Mouse (Mus musculus): ENCODE results near the gene Nudt15. TPM values are rescaled to one million over a fixed set of nuclear protein-coding genes. Genes with fewer than 3 reads are reported as not detected.
A peak's percentile ranks its signal among the peaks of the same experiment; 100 is the strongest.

Nudt15 gene
- polyA plus RNA-seq, 1 experiment = 1.7 TPM

DNA sequence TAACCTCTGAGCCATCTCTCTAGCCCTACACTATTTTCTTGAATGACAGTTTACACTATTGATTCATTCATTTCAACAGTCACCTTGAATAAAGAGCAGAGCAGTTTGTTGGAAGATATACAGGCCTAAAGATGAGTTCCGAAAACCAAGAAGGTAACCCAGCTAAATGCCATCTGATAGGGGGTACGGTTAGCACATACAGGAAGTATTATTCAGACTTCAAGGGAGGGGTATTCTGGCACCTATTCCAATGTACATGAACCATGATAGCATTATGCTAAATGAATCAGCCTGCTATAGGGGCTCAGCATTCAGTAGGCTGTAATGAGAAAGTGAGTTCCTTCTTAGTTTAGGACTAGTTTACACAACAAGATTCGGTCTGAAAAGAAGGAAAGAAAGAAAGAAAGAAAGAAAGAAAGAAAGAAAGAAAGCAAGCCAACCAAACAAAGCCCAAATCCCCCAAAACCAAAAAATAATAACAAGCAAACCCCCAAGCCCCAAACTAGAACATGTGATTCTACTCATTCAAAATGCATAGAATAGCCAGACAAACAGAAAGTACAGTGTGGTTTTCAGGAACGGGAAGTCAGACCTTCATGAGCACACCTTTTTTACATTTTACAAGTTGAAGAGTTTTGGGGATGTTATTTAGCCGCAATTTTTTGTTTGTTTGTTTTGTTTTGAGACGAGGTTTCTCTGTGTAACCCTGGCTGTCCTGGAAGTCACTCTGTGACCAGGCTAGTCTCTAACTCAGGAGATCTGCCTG is 39.2 kb downstream of the Nudt15 start:
- H3K4me3 ChIP-seq (ENCODE audit: control insufficient read depth, low read depth, low read length) = no peak overlapping the region

DNA sequence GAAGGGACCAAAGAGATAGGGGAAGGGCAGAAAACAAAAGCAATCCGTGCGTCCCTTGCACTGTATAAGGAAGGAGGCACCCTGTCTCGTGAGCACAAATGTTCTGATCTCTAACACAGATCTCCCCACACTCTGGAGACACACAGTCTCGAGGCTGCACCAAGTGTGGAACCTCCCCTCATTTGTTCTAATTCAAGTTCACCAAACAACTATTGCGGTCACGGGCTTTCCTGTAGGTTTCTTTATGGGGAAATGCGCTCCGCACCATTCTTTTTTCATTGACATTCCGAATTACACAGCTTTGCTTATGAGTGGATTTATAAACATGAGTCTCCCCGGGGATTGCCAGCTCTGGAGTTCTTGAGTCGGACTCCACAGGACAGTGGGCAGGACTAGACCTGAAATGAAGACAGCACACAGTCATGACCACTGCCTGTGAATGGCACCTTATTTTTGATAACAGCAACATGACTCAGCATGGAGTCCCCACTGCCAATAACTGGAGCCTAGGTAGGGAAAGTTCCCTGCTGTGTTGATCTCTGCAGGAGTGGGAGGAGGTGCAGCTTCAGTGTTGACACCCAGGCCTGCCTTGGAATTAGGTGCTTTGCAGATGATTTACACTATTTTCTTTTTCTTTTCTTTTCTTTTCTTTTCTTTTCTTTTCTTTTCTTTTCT is 40.2 kb downstream of the Nudt15 start:
- Histone ChIP-seq H3K4me3 (ENCODE audit: control insufficient read depth, low read depth, low read length) (peak overlapping the region; percentile 43), H3K27ac (ENCODE audit: control insufficient read depth, insufficient read depth, low read depth, low read length) (peak overlapping the region; percentile 12; the same call in 1 of the 2 replicates)
- TF ChIP-seq POLR2A (IDR thresholded peaks at IDR 0.05; ENCODE audit: control insufficient read depth, low read depth, low read length) = no peak
- no peak for TF ChIP-seq CTCF (IDR thresholded peaks at IDR 0.05; ENCODE audit: control insufficient read depth, insufficient read depth, insufficient replicate concordance, low read depth, low read length)

More for the DNA sequence above, 39.2 kb downstream of the Nudt15 start:
- TF ChIP-seq POLR2A (IDR thresholded peaks at IDR 0.05; ENCODE audit: control insufficient read depth, low read depth, low read length) (no peak), CTCF (IDR thresholded peaks at IDR 0.05; ENCODE audit: control insufficient read depth, insufficient read depth, insufficient replicate concordance, low read depth, low read length) (no peak)
- H3K4me1 ChIP-seq (ENCODE audit: control insufficient read depth, insufficient read depth, low read length) = peaks cover 15% of the 10 kb centered on the region
- H3K27ac ChIP-seq (ENCODE audit: control insufficient read depth, insufficient read depth, low read depth, low read length) = no peak overlapping the region
- no peaks in the 10 kb centered on the region for H3K27me3 ChIP-seq (ENCODE audit: control insufficient read depth, insufficient read depth, low read length)
- H3K36me3 ChIP-seq (ENCODE audit: control insufficient read depth, insufficient read depth, low read length) = no peaks in the 10 kb centered on the region; the same call in 1 of the 2 replicates

DNA sequence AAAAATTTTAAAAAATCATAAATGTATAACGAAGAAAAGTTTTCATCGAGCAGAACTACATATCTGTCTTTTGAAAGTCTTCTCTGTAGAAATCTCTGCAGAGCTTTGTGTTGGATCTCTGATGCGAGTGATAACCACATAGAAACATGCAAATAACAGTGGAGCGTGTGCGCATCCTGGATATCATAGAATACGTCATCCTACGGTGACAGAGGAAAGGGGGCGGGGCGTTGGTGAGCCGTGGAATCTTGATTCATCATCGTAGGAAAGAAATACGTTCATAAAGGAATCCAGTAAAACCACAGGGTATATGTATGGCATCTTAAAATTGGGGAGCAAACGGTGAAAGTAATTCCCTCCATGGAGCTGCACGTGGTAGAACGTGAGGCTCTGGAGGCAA is 40.8 kb downstream of the Nudt15 start:
- TF ChIP-seq POLR2A (IDR thresholded peaks at IDR 0.05; ENCODE audit: control insufficient read depth, low read depth, low read length) (no peak), CTCF (IDR thresholded peaks at IDR 0.05; ENCODE audit: control insufficient read depth, insufficient read depth, insufficient replicate concordance, low read depth, low read length) (no peak)
- Histone ChIP-seq H3K4me1 (ENCODE audit: control insufficient read depth, insufficient read depth, low read length) (peaks cover 13% of the 10 kb centered on the region), H3K27ac (ENCODE audit: control insufficient read depth, insufficient read depth, low read depth, low read length) (no peak overlapping the region), H3K27me3 (ENCODE audit: control insufficient read depth, insufficient read depth, low read length) (no peaks in the 10 kb centered on the region), H3K36me3 (ENCODE audit: control insufficient read depth, insufficient read depth, low read length) (no peaks in the 10 kb centered on the region; the same call in 1 of the 2 replicates), H3K4me3 (ENCODE audit: control insufficient read depth, low read depth, low read length) (no peak overlapping the region)

More for the DNA sequence above, 40.2 kb downstream of the Nudt15 start:
- Histone ChIP-seq H3K36me3 (ENCODE audit: control insufficient read depth, insufficient read depth, low read length) (no peaks in the 10 kb centered on the region; the same call in 1 of the 2 replicates), H3K4me1 (ENCODE audit: control insufficient read depth, insufficient read depth, low read length) (peaks cover 15% of the 10 kb centered on the region), H3K27me3 (ENCODE audit: control insufficient read depth, insufficient read depth, low read length) (no peaks in the 10 kb centered on the region)

DNA sequence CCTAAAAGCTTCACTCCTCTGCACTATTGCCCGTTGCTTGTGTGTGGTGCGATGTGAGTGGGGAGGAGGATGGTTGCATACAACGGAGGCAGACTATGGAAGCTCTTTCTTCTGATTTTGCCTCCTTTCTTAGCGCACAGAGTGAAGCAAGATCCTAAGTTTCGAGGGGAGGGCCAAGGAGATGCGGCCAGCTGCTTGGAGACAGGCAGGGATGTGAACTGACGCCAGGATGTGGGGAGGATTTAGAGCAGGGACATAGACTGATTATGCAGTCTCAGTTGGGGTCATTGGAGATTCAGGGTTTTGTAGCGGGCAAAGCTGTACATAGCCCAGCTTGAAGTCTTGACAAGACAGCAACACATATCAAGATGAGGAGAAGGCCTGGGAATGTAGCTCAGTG is 41.8 kb downstream of the Nudt15 start:
- Histone ChIP-seq H3K4me3 (ENCODE audit: control insufficient read depth, low read depth, low read length) (no peak overlapping the region), H3K4me1 (ENCODE audit: control insufficient read depth, insufficient read depth, low read length) (peaks cover 13% of the 10 kb centered on the region), H3K27me3 (ENCODE audit: control insufficient read depth, insufficient read depth, low read length) (no peaks in the 10 kb centered on the region), H3K27ac (ENCODE audit: control insufficient read depth, insufficient read depth, low read depth, low read length) (peak overlapping the region; percentile 32; the same call in 1 of the 2 replicates), H3K36me3 (ENCODE audit: control insufficient read depth, insufficient read depth, low read length) (no peaks in the 10 kb centered on the region; the same call in 1 of the 2 replicates)
- TF ChIP-seq CTCF (IDR thresholded peaks at IDR 0.05; ENCODE audit: control insufficient read depth, insufficient read depth, insufficient replicate concordance, low read depth, low read length) = no peak

DNA sequence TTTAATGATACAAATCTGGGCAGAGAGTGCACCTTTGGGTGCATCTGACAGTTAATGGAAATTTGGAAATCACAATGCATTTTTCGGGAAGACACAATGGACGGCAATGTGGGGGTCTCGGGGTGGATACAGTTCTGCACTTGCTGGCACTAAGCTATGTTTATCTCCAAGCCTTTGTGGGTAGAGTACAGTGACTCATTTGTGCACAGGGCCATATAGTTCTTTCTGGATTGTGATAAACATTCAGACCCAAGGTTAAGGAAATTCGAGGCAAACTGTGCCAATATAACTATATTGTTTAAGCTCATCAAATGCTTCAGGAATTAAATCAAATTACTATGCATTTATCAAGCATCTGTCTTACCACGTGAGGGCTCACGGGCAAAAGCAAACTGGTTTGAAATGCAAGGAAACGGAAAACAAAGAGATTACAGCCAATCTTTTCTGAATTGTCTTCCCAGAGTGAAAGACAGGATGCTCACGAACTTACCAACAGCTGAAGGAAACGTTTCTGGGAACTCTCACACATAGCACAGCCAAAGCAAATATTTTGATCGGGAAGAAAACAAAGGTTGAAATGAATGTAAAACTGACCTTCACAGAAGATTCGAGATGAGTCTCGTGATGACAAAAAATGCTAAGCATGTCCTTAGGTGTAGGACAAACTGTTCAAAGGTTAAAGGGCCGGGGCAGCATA is 44.7 kb downstream of the Nudt15 start:
- Histone ChIP-seq H3K4me1 (ENCODE audit: control insufficient read depth, insufficient read depth, low read length) (peaks cover 8% of the 10 kb centered on the region), H3K27me3 (ENCODE audit: control insufficient read depth, insufficient read depth, low read length) (no peaks in the 10 kb centered on the region), H3K27ac (ENCODE audit: control insufficient read depth, insufficient read depth, low read depth, low read length) (peak overlapping the region; percentile 81), H3K36me3 (ENCODE audit: control insufficient read depth, insufficient read depth, low read length) (no peaks in the 10 kb centered on the region), H3K4me3 (ENCODE audit: control insufficient read depth, low read depth, low read length) (no peak overlapping the region)
- TF ChIP-seq POLR2A (IDR thresholded peaks at IDR 0.05; ENCODE audit: control insufficient read depth, low read depth, low read length) (no peak), CTCF (IDR thresholded peaks at IDR 0.05; ENCODE audit: control insufficient read depth, insufficient read depth, insufficient replicate concordance, low read depth, low read length) (no peak)

DNA sequence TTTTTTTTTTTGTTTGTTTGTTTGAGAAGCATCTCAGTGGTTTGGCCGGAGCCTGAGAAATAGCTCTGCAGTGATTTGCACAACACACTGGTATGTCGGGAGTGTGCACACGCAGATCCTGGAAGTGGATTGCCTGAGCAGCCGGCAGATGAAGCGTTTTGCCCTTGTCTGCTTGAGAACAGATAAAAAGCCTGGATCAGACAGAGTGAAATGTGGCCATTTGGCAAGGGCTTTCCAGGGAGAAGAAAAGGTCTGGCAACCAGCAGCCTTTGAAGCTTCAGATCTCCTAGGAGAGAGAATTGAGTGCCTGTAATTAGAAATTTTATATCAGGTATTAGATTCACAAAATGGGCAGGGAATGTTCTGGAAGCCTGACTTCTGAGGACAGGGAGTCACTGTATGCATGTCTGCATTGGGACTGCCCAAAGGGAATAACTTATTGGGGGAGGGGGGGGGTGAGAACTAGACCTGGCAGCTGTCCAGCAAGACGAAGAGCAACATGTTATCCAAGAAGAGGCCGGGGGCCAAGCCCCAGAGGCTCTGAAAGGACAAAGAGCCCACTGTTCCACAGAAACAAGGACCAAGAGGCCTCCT is 45.4 kb downstream of the Nudt15 start:
- TF ChIP-seq POLR2A (IDR thresholded peaks at IDR 0.05; ENCODE audit: control insufficient read depth, low read depth, low read length) = no peak
- no peak for TF ChIP-seq CTCF (IDR thresholded peaks at IDR 0.05; ENCODE audit: control insufficient read depth, insufficient read depth, insufficient replicate concordance, low read depth, low read length)
- H3K27ac ChIP-seq (ENCODE audit: control insufficient read depth, insufficient read depth, low read depth, low read length) = peak overlapping the region; percentile 81

More for the DNA sequence above, 45.4 kb downstream of the Nudt15 start:
- no peaks in the 10 kb centered on the region for H3K27me3 ChIP-seq (ENCODE audit: control insufficient read depth, insufficient read depth, low read length)
- no peak overlapping the region for H3K4me3 ChIP-seq (ENCODE audit: control insufficient read depth, low read depth, low read length)
- H3K4me1 ChIP-seq (ENCODE audit: control insufficient read depth, insufficient read depth, low read length) = peaks cover 4% of the 10 kb centered on the region
- H3K36me3 ChIP-seq (ENCODE audit: control insufficient read depth, insufficient read depth, low read length) = no peaks in the 10 kb centered on the region

All from testis, adult 2 months (tissue).